8 mouse cellular contexts compared by ENCODE assay signal in genomic region chr14:79134891-79135334, GRCm38 (mm10).
DNase-seq lines count a peak whose midpoint lies in the region; ATAC-seq and TF ChIP-seq lines count a peak whose summit lies in the region.

No protein-coding gene starts in this region.

- H3K27ac ChIP-seq in left cerebral cortex, adult 2 months = no peak overlapping the region
- no peak overlapping the region for H3K27ac ChIP-seq in embryonic facial prominence, embryonic 11.5 days (replicated peaks; ENCODE audit: low read depth, low read length)
- H3K27ac ChIP-seq in kidney, embryonic 15.5 days = peak overlapping the region; percentile 51; the same call in 1 of the 2 replicates
- H3K27ac ChIP-seq in midbrain, postnatal 0 days (ENCODE audit: low read depth, low read length) = no peak overlapping the region

- H3K36me3 ChIP-seq in embryonic facial prominence, embryonic 11.5 days (replicated peaks; ENCODE audit: control insufficient read depth, insufficient read depth, low read depth, low read length) = no peaks in the 10 kb centered on the region
- no peaks in the 10 kb centered on the region for H3K36me3 ChIP-seq in kidney, embryonic 15.5 days
- H3K36me3 ChIP-seq in midbrain, postnatal 0 days (ENCODE audit: insufficient read depth, low read length) = no peaks in the 10 kb centered on the region

- no peak for ATAC-seq in embryonic facial prominence, embryonic 11.5 days (replicated peaks; ENCODE audit: insufficient number of reproducible peaks, low FRiP score, low TSS enrichment, low read depth)
- ATAC-seq in kidney, embryonic 15.5 days (replicated peaks; ENCODE audit: low FRiP score) = 0 out of 2 replicates have a peak, but pooled peaks have one; percentile 46
- no peak for ATAC-seq in midbrain, postnatal 0 days (ENCODE audit: low FRiP score)
- ATAC-seq in erythroblast, adult 5-6 weeks (replicated peaks; ENCODE audit: low FRiP score, poor library complexity, severe bottlenecking) = no peak

- 8% methylated on average over 7 of the region's 7 CpGs for whole genome bisulfite sequencing in embryonic facial prominence, embryonic 11.5 days
- WGBS in kidney, embryonic 15.5 days = 27% methylated on average over 7 of the region's 7 CpGs
- WGBS in midbrain, postnatal 0 days = 21% methylated on average over 7 of the region's 7 CpGs

- H3K4me2 ChIP-seq in embryonic facial prominence, embryonic 11.5 days (ENCODE audit: low read depth, low read length) = 0 out of 2 replicates have a peak overlapping the region, but pooled peaks have one; percentile 1
- no peak overlapping the region for H3K4me2 ChIP-seq in kidney, embryonic 15.5 days
- no peak overlapping the region for H3K4me2 ChIP-seq in midbrain, postnatal 0 days (ENCODE audit: low read depth, low read length, poor library complexity, severe bottlenecking)

- H3K9me3 ChIP-seq in embryonic facial prominence, embryonic 11.5 days (replicated peaks; ENCODE audit: control insufficient read depth, low read length) = no peaks in the 10 kb centered on the region
- no peaks in the 10 kb centered on the region for H3K9me3 ChIP-seq in kidney, embryonic 15.5 days (replicated peaks)
- H3K9me3 ChIP-seq in midbrain, postnatal 0 days (ENCODE audit: low read length) = no peaks in the 10 kb centered on the region

- TF ChIP-seq CTCF in left cerebral cortex, adult 2 months (IDR thresholded peaks at IDR 0.05) = peak; percentile 50
- TF ChIP-seq CTCF in midbrain, postnatal 0 days (IDR thresholded peaks at IDR 0.05) = peak; percentile 74

- no peaks in the 10 kb centered on the region for H3K27me3 ChIP-seq in embryonic facial prominence, embryonic 11.5 days (ENCODE audit: control insufficient read depth, insufficient read depth, low read length)
- H3K27me3 ChIP-seq in kidney, embryonic 15.5 days = no peaks in the 10 kb centered on the region
- no peaks in the 10 kb centered on the region for H3K27me3 ChIP-seq in midbrain, postnatal 0 days (ENCODE audit: insufficient read depth, low read length)

- no peaks in the 10 kb centered on the region for H3K4me1 ChIP-seq in embryonic facial prominence, embryonic 11.5 days (ENCODE audit: control insufficient read depth, insufficient read depth, low read length)
- peaks cover 12% of the 10 kb centered on the region for H3K4me1 ChIP-seq in kidney, embryonic 15.5 days
- no peaks in the 10 kb centered on the region for H3K4me1 ChIP-seq in midbrain, postnatal 0 days (ENCODE audit: insufficient read depth, low read length)

- DNase-seq in left cerebral cortex, adult 2 months (ENCODE audit: extremely low spot score in 1 of 2, low spot score in 2 of 2) = peak in 1 of 2 experiments; percentile 27
- no peak for DNase-seq in left cerebral cortex, postnatal 36 days (ENCODE audit: low spot score in 2 of 2)
- DNase-seq in embryonic facial prominence, embryonic 11.5 days (ENCODE audit: low spot score) = peak; percentile 63
- DNase-seq in midbrain, postnatal 0 days (ENCODE audit: low spot score) = peak; percentile 59
- no peak for DNase-seq in adrenal gland, postnatal 25 days
- no peak for DNase-seq in gastrocnemius, adult 8-10 months (ENCODE audit: low spot score in 2 of 2)

- intact Hi-C loops in left cerebral cortex, adult 2 months (cut with DNase I) = no loop called here
- intact Hi-C loops in left cerebral cortex, postnatal 36 days (cut with DNase I) = no loop called here

- H3K4me3 ChIP-seq in left cerebral cortex, adult 2 months = no peak overlapping the region
- H3K4me3 ChIP-seq in embryonic facial prominence, embryonic 11.5 days (ENCODE audit: low read depth, low read length) = no peak overlapping the region
- no peak overlapping the region for H3K4me3 ChIP-seq in kidney, embryonic 15.5 days (replicated peaks)
- no peak overlapping the region for H3K4me3 ChIP-seq in midbrain, postnatal 0 days (ENCODE audit: low read depth, low read length)

- H3K9ac ChIP-seq in embryonic facial prominence, embryonic 11.5 days (replicated peaks; ENCODE audit: low read length) = no peak overlapping the region
- no peak overlapping the region for H3K9ac ChIP-seq in kidney, embryonic 15.5 days
- no peak overlapping the region for H3K9ac ChIP-seq in midbrain, postnatal 0 days (replicated peaks; ENCODE audit: low read length, poor library complexity, severe bottlenecking)

Comparison
In these comparisons a context has a peak if more than half of its experiments do, and no peak if none do; other contexts are left out.
1. DNase-seq: peak in embryonic facial prominence, embryonic 11.5 days (single experiment) and midbrain, postnatal 0 days (single experiment); none in left cerebral cortex, postnatal 36 days (0 of 2), adrenal gland, postnatal 25 days (single experiment) and gastrocnemius, adult 8-10 months (0 of 2).